9 mouse cellular contexts compared by ENCODE assay signal in the genomic region with DNA sequence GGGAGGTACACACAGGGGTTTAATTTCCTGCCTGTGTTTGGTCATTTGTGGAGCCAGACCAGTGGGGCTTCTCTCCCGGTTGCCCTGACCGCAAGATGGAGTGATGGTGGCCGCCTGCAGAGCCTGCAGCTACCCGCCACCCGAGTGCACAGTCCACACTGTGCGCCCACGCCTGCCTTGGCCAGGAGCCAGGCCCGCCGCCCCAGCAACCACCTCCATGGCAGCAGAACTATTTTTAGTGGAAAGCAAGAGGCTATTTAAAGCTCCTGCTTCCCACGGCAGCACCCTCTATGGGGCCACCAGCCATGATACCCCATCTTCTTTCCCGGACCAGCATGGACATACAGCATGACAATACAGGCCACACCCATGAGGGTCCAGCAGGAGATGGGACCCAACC. TPM values are rescaled to one million over a fixed set of nuclear protein-coding genes. Genes with fewer than 3 reads are reported as not detected.
A peak's percentile ranks its signal among the peaks of the same experiment; 100 is the strongest.
DNase-seq lines count a peak whose midpoint lies in the region; ATAC-seq lines count a peak whose summit lies in the region.
"Had no signal": no experiment of that assay in that cellular context is flagged by ENCODE, and none has a peak within 500 bp of the region (broad histone marks: within the 10 kb centered on the region; RNA-seq: fewer than 3 reads in every experiment).

No protein-coding gene starts in this region.

- peak; percentile 37; the same call in 1 of the 2 replicates for ATAC-seq in forebrain, embryonic 12.5 days (ENCODE audit: low FRiP score)
- no peak for ATAC-seq in forebrain, embryonic 11.5 days (replicated peaks; ENCODE audit: low FRiP score)
- ATAC-seq in limb, embryonic 15.5 days (ENCODE audit: insufficient number of reproducible peaks, low FRiP score, low TSS enrichment, low read depth) = no peak; the same call in 1 of the 2 replicates

- H3K27ac ChIP-seq in forebrain, embryonic 12.5 days = no peak overlapping the region
- no peak overlapping the region for H3K27ac ChIP-seq in forebrain, embryonic 11.5 days (ENCODE audit: low read depth, low read length)
- peak overlapping the region; percentile 61 for H3K27ac ChIP-seq in limb, embryonic 15.5 days

- no peaks in the 10 kb centered on the region for H3K9me3 ChIP-seq in forebrain, embryonic 12.5 days
- no peaks in the 10 kb centered on the region for H3K9me3 ChIP-seq in forebrain, embryonic 11.5 days (ENCODE audit: control insufficient read depth, low read length)
- H3K9me3 ChIP-seq in limb, embryonic 15.5 days = no peaks in the 10 kb centered on the region

- H3K4me1 ChIP-seq in forebrain, embryonic 12.5 days = peaks cover 29% of the 10 kb centered on the region
- H3K4me1 ChIP-seq in forebrain, embryonic 11.5 days (replicated peaks; ENCODE audit: control insufficient read depth, insufficient read depth, low read length) = peaks cover 5% of the 10 kb centered on the region
- peaks cover 38% of the 10 kb centered on the region for H3K4me1 ChIP-seq in limb, embryonic 15.5 days

- no peak for DNase-seq in forebrain, embryonic 11.5 days (ENCODE audit: low spot score)
- peak; percentile 47 for DNase-seq in ovary, postnatal 36 days (ENCODE audit: low spot score)
- no peak for DNase-seq in ovary, adult 18-20 months (ENCODE audit: low spot score)
- peak; percentile 65 to 69 for DNase-seq in heart, postnatal 14 days
- DNase-seq in MN1 (ENCODE audit: low spot score) = no peak
- no peak for DNase-seq in T-cell, adult 2 months (ENCODE audit: low spot score)

- intact Hi-C loops in heart, postnatal 14 days (cut with DNase I) = no loop called here

- no peak overlapping the region for H3K4me3 ChIP-seq in forebrain, embryonic 12.5 days (replicated peaks)
- H3K4me3 ChIP-seq in forebrain, embryonic 11.5 days (ENCODE audit: low read depth, low read length) = no peak overlapping the region
- no peak overlapping the region for H3K4me3 ChIP-seq in limb, embryonic 15.5 days

- 78% methylated on average over 11 of the region's 11 CpGs for WGBS in forebrain, embryonic 12.5 days
- 94% methylated on average over 11 of the region's 11 CpGs for WGBS in forebrain, embryonic 11.5 days
- WGBS in limb, embryonic 15.5 days = 42% methylated on average over 11 of the region's 11 CpGs

- no peaks in the 10 kb centered on the region for H3K27me3 ChIP-seq in forebrain, embryonic 12.5 days
- no peaks in the 10 kb centered on the region for H3K27me3 ChIP-seq in forebrain, embryonic 11.5 days (ENCODE audit: control insufficient read depth, insufficient read depth, low read length)
- H3K27me3 ChIP-seq in limb, embryonic 15.5 days = no peaks in the 10 kb centered on the region

- H3K9ac ChIP-seq in forebrain, embryonic 12.5 days = no peak overlapping the region
- no peak overlapping the region for H3K9ac ChIP-seq in forebrain, embryonic 11.5 days (ENCODE audit: low read length)
- no peak overlapping the region for H3K9ac ChIP-seq in limb, embryonic 15.5 days

- H3K36me3 ChIP-seq in forebrain, embryonic 12.5 days (replicated peaks) = peaks cover 42% of the 10 kb centered on the region
- no peaks in the 10 kb centered on the region; the same call in 1 of the 2 replicates for H3K36me3 ChIP-seq in forebrain, embryonic 11.5 days (ENCODE audit: control insufficient read depth, insufficient read depth, low read length)
- peaks cover 43% of the 10 kb centered on the region for H3K36me3 ChIP-seq in limb, embryonic 15.5 days

- H3K4me2 ChIP-seq in forebrain, embryonic 12.5 days = no peak overlapping the region
- no peak overlapping the region for H3K4me2 ChIP-seq in forebrain, embryonic 11.5 days (ENCODE audit: low read depth, low read length, severe bottlenecking)
- 0 out of 2 replicates have a peak overlapping the region, but pooled peaks have one; percentile 14 for H3K4me2 ChIP-seq in limb, embryonic 15.5 days

RNA-seq across cellular contexts. Expression of gene Zdhhc8, which starts 5.3 kb away (rescaled TPM):
- 15.7 and 16.9 TPM in 2 replicates for polyA plus RNA-seq in forebrain, embryonic 12.5 days (2016; fragmentation: Nextera tagmentation; extraction: Ambion mirVana)
- polyA plus RNA-seq in forebrain, embryonic 11.5 days (2014; fragmentation: Nextera tagmentation; extraction: Ambion mirVana) = 15.8 and 18.6 TPM in 2 replicates
- 10 to 100 TPM; 26.4 to 29.6 TPM for total RNA-seq in heart, postnatal 14 days (2021)
- polyA plus RNA-seq in limb, embryonic 15.5 days (2015; fragmentation: Nextera tagmentation; extraction: Ambion mirVana) = 20.0 and 23.8 TPM in 2 replicates

RNA-seq across cellular contexts. Expression of gene Ccdc188, which starts 11.9 kb away (rescaled TPM):
- not detected in 2 replicates for polyA plus RNA-seq in forebrain, embryonic 12.5 days (2016; fragmentation: Nextera tagmentation; extraction: Ambion mirVana)
- polyA plus RNA-seq in forebrain, embryonic 11.5 days (2014; fragmentation: Nextera tagmentation; extraction: Ambion mirVana) = not detected in 2 replicates
- total RNA-seq in heart, postnatal 14 days (2021) = not detected
- polyA plus RNA-seq in limb, embryonic 15.5 days (2015; fragmentation: Nextera tagmentation; extraction: Ambion mirVana) = not detected in 2 replicates
- total RNA-seq: liver, adult 2 months had no signal
- polyA plus RNA-seq: liver, adult 2 months had no signal

RNA-seq across cellular contexts. Expression of gene Trmt2a, which starts 18.9 kb away (rescaled TPM):
- polyA plus RNA-seq in forebrain, embryonic 12.5 days (2016; fragmentation: Nextera tagmentation; extraction: Ambion mirVana) = 111 and 118 TPM in 2 replicates
- 110 TPM in 2 replicates for polyA plus RNA-seq in forebrain, embryonic 11.5 days (2014; fragmentation: Nextera tagmentation; extraction: Ambion mirVana)
- 10 to 100 TPM; 21.8 to 24.9 TPM for total RNA-seq in heart, postnatal 14 days (2021)
- 103 and 110 TPM in 2 replicates for polyA plus RNA-seq in limb, embryonic 15.5 days (2015; fragmentation: Nextera tagmentation; extraction: Ambion mirVana)

RNA-seq across cellular contexts. Expression of gene Ranbp1, which starts 18.9 kb away (rescaled TPM):
- 983 and 1,008 TPM in 2 replicates for polyA plus RNA-seq in forebrain, embryonic 12.5 days (2016; fragmentation: Nextera tagmentation; extraction: Ambion mirVana)
- 1,172 and 1,252 TPM in 2 replicates for polyA plus RNA-seq in forebrain, embryonic 11.5 days (2014; fragmentation: Nextera tagmentation; extraction: Ambion mirVana)
- 10 to 100 TPM; 43.6 to 52.4 TPM for total RNA-seq in heart, postnatal 14 days (2021)
- 431 and 446 TPM in 2 replicates for polyA plus RNA-seq in limb, embryonic 15.5 days (2015; fragmentation: Nextera tagmentation; extraction: Ambion mirVana)

RNA-seq across cellular contexts. Expression of gene Gm49776, which starts 28.5 kb away (rescaled TPM):
- polyA plus RNA-seq in forebrain, embryonic 12.5 days (2016; fragmentation: Nextera tagmentation; extraction: Ambion mirVana) = 3.4 TPM in 1 of 2 replicates, not detected in the other
- 6.2 TPM in 1 of 2 replicates, not detected in the other for polyA plus RNA-seq in forebrain, embryonic 11.5 days (2014; fragmentation: Nextera tagmentation; extraction: Ambion mirVana)
- total RNA-seq in heart, postnatal 14 days (2021) = not detected
- 0.87 TPM in 1 of 2 replicates, not detected in the other for polyA plus RNA-seq in limb, embryonic 15.5 days (2015; fragmentation: Nextera tagmentation; extraction: Ambion mirVana)
- total RNA-seq: liver, adult 2 months had no signal
- polyA plus RNA-seq: liver, adult 2 months had no signal

Comparison
In these comparisons a context has a peak if more than half of its experiments do, and no peak if none do; other contexts are left out.
1. DNase-seq: peak in ovary, postnatal 36 days (single experiment) and heart, postnatal 14 days (2 of 2); none in forebrain, embryonic 11.5 days (single experiment), ovary, adult 18-20 months (single experiment), MN1 (single experiment) and T-cell, adult 2 months (single experiment).